Mouse (Mus musculus) left cerebral cortex, adult 11 months (tissue): ENCODE measurements at regions not wholly inside any gene's neighbourhood (a gene's known extent, or its start where the extent isn't known, plus 50 kb on each side); places are given as distances from the start of the nearest gene placed in this dataset.
"Not testable (repeated sequence)": the region's sequence is repeated elsewhere in the genome, so short reads cannot be mapped to it uniquely, and the experiment has no call there.

ENCODE experiments used
- DNase-seq: peaks from one replicate; pipeline ENCODE4 v3.0.0; 2022; ENCODE audit warnings: low spot score

GRCm38 (mm10) chr16:30799699-30800483 lies 200.4 kb downstream of the Fam43a start:
- no peak for DNase-seq

GRCm38 (mm10) chr16:30804018-30804417 lies 204.5 kb downstream of the Fam43a start:
- DNase-seq, result no peak

- DNase-seq, result not testable (repeated sequence)
These were observed 206.7 kb downstream of the Fam43a start for GRCm38 (mm10) chr16:30806206-30806605.

GRCm38 (mm10) chr16:30818541-30819120 lies 219.1 kb downstream of the Fam43a start:
- DNase-seq, result no peak

GRCm38 (mm10) chr16:30819342-30819741 lies 219.8 kb downstream of the Fam43a start:
- DNase-seq, result no peak

GRCm38 (mm10) chr16:30820234-30820633 lies 220.7 kb downstream of the Fam43a start:
- DNase-seq, result no peak

- no peak for DNase-seq
These were observed 221.2 kb downstream of the Fam43a start for GRCm38 (mm10) chr16:30820761-30821160.

- no peak for DNase-seq
These were observed 221.8 kb downstream of the Fam43a start for GRCm38 (mm10) chr16:30821191-30821910.

- no peak for DNase-seq
These were observed 222.5 kb downstream of the Fam43a start for GRCm38 (mm10) chr16:30821911-30822578.

- DNase-seq, result no peak
These were observed 226.6 kb downstream of the Fam43a start for GRCm38 (mm10) chr16:30826128-30826527.

- DNase-seq, result no peak
These were observed 228.5 kb downstream of the Fam43a start for GRCm38 (mm10) chr16:30827901-30828608.

- DNase-seq, result no peak
These were observed 235.0 kb downstream of the Fam43a start for GRCm38 (mm10) chr16:30834561-30834960.

GRCm38 (mm10) chr16:30835678-30836077 lies 236.2 kb downstream of the Fam43a start:
- no peak for DNase-seq

GRCm38 (mm10) chr16:30842831-30843230 lies 238.4 kb downstream of the Xxylt1 start:
- no peak for DNase-seq

GRCm38 (mm10) chr16:30852595-30852994 lies 228.6 kb downstream of the Xxylt1 start:
- DNase-seq, result no peak

GRCm38 (mm10) chr16:30854716-30855115 lies 226.5 kb downstream of the Xxylt1 start:
- DNase-seq, result no peak

- DNase-seq, result no peak
These were observed 223.6 kb downstream of the Xxylt1 start for GRCm38 (mm10) chr16:30857656-30858055.

- no peak for DNase-seq
These were observed 211.9 kb downstream of the Xxylt1 start for GRCm38 (mm10) chr16:30869136-30869909.

- no peak for DNase-seq
These were observed 211.1 kb downstream of the Xxylt1 start for GRCm38 (mm10) chr16:30870110-30870509.

GRCm38 (mm10) chr16:30870676-30871075 lies 210.6 kb downstream of the Xxylt1 start:
- no peak for DNase-seq

GRCm38 (mm10) chr16:30872147-30872546 lies 209.1 kb downstream of the Xxylt1 start:
- no peak for DNase-seq
